Mouse (Mus musculus): Measurements from ENCODE around the gene Lgi1. TPM values are rescaled to one million over a fixed set of nuclear protein-coding genes. Genes with fewer than 3 reads are reported as not detected.

Gene Lgi1
- polyA plus RNA-seq, 1 experiment from 2014 or later = 0.92 TPM

DNA sequence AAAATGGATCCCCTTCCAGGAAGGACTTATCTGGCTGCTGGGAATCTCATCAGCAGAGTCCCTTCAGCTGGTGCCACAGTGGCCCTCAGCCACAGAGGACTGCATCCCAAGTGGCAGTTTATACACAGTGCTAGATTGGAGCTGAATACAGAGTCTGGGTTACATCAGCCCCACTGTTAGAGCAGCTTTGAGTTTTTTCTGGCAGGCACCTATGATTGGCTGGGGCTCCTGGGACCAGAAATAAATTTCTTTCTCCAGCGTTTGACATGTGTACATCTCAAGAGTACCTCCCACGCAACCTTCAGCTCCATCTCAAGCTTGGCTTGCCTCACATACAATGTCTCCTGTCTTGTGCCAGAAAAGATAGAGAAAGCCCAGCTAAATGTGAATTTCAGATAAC, 67.9 kb downstream of the Lgi1 start:
- H3K27me3 ChIP-seq (replicated peaks) = no peaks in the 10 kb centered on the region
- 48% methylated on average over 2 of the region's 2 CpGs for WGBS
- H3K36me3 ChIP-seq = no peaks in the 10 kb centered on the region
- H3K4me2 ChIP-seq = no peak overlapping the region
- H3K4me1 ChIP-seq = no peaks in the 10 kb centered on the region
- no peak; the same call in 1 of the 2 replicates for ATAC-seq (ENCODE audit: insufficient read depth, low FRiP score, low read depth)
- no peak overlapping the region for H3K27ac ChIP-seq
- no peaks in the 10 kb centered on the region for H3K9me3 ChIP-seq
- no peak overlapping the region for H3K4me3 ChIP-seq (replicated peaks)
- no peak overlapping the region for H3K9ac ChIP-seq

- H3K9ac ChIP-seq = no peak overlapping the region
- WGBS = 70% methylated on average over 3 of the region's 3 CpGs
- no peaks in the 10 kb centered on the region for H3K36me3 ChIP-seq
- no peak overlapping the region for H3K4me2 ChIP-seq
- no peak overlapping the region for H3K27ac ChIP-seq
- no peaks in the 10 kb centered on the region for H3K9me3 ChIP-seq
- H3K27me3 ChIP-seq (replicated peaks) = no peaks in the 10 kb centered on the region
- no peaks in the 10 kb centered on the region for H3K4me1 ChIP-seq
- no peak overlapping the region for H3K4me3 ChIP-seq (replicated peaks)
- ATAC-seq (ENCODE audit: insufficient read depth, low FRiP score, low read depth) = no peak
Observed at GRCm38 (mm10) chr19:38332820-38333219, 68.5 kb downstream of the Lgi1 start.

DNA sequence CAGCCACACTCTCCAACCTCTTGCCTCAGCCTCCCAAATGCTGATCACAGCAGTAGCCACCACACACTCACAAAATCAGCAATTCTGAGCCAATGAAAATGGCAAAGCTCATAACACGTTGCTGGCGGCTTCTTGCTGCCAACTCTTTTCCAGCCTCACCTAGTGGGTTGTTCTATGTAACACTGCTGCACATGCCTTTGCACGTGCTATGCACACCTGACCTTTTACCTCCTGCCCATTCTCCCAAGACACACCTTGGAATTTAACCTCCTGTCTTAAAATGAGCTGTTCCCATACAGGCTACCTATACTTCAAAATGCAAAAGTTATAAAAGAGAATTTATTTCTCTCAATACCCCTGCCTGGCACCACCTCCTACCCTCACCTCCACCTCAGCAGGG, 72.2 kb downstream of the Lgi1 start:
- ATAC-seq (ENCODE audit: insufficient read depth, low FRiP score, low read depth) = no peak

GRCm38 (mm10) chr19:38337332-38337731, 73.0 kb downstream of the Lgi1 start:
- Histone ChIP-seq H3K4me2 (no peak overlapping the region), H3K4me1 (no peaks in the 10 kb centered on the region), H3K9me3 (no peaks in the 10 kb centered on the region), H3K27me3 (replicated peaks) (no peaks in the 10 kb centered on the region), H3K27ac (no peak overlapping the region), H3K4me3 (replicated peaks) (no peak overlapping the region), H3K9ac (no peak overlapping the region), H3K36me3 (no peaks in the 10 kb centered on the region)
- WGBS = 71% methylated on average over 3 of the region's 3 CpGs
- peak; percentile 56; the same call in 1 of the 2 replicates for ATAC-seq (ENCODE audit: insufficient read depth, low FRiP score, low read depth)

More for the DNA sequence above, 72.2 kb downstream of the Lgi1 start:
- Histone ChIP-seq H3K9ac (no peak overlapping the region), H3K4me2 (no peak overlapping the region), H3K4me1 (no peaks in the 10 kb centered on the region), H3K9me3 (no peaks in the 10 kb centered on the region), H3K27ac (no peak overlapping the region), H3K4me3 (replicated peaks) (no peak overlapping the region), H3K36me3 (no peaks in the 10 kb centered on the region), H3K27me3 (replicated peaks) (no peaks in the 10 kb centered on the region)
- 70% methylated on average over 3 of the region's 3 CpGs for WGBS

- no peaks in the 10 kb centered on the region for H3K9me3 ChIP-seq
- H3K27me3 ChIP-seq (replicated peaks) = no peaks in the 10 kb centered on the region
- H3K27ac ChIP-seq = no peak overlapping the region
- 79% methylated on average over 3 of the region's 3 CpGs for WGBS
- H3K4me2 ChIP-seq = no peak overlapping the region
- H3K9ac ChIP-seq = no peak overlapping the region
- no peak for ATAC-seq (ENCODE audit: insufficient read depth, low FRiP score, low read depth)
- no peaks in the 10 kb centered on the region for H3K4me1 ChIP-seq
- no peaks in the 10 kb centered on the region for H3K36me3 ChIP-seq
- H3K4me3 ChIP-seq (replicated peaks) = no peak overlapping the region
Observed at GRCm38 (mm10) chr19:38339734-38340133, 75.4 kb downstream of the Lgi1 start.

DNA sequence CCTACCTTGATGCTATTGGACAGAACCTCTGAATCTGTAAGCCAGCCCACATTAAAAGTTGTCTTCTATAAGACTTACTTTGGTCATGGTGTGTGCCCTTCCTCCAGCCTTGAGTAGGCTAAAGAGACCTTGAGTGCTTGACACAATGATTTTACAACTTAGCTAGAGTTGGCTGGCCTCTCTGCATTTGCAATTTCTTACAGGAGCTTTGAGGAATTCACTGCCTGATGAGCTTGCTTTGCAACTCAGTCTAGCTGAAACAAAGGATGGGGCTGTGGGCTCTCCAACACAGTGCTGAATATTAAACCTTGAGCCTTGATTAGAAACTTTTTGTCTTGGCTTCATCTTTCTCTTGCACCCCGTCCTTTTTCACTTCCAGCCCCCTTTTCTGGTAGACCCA, 78.9 kb downstream of the Lgi1 start:
- Histone ChIP-seq H3K9me3 (no peaks in the 10 kb centered on the region), H3K4me2 (no peak overlapping the region), H3K27ac (no peak overlapping the region), H3K27me3 (replicated peaks) (no peaks in the 10 kb centered on the region), H3K4me3 (replicated peaks) (no peak overlapping the region), H3K4me1 (no peaks in the 10 kb centered on the region), H3K36me3 (no peaks in the 10 kb centered on the region), H3K9ac (no peak overlapping the region)
- WGBS = 58% methylated on average over 1 of the region's 1 CpGs
- ATAC-seq (ENCODE audit: insufficient read depth, low FRiP score, low read depth) = no peak

DNA sequence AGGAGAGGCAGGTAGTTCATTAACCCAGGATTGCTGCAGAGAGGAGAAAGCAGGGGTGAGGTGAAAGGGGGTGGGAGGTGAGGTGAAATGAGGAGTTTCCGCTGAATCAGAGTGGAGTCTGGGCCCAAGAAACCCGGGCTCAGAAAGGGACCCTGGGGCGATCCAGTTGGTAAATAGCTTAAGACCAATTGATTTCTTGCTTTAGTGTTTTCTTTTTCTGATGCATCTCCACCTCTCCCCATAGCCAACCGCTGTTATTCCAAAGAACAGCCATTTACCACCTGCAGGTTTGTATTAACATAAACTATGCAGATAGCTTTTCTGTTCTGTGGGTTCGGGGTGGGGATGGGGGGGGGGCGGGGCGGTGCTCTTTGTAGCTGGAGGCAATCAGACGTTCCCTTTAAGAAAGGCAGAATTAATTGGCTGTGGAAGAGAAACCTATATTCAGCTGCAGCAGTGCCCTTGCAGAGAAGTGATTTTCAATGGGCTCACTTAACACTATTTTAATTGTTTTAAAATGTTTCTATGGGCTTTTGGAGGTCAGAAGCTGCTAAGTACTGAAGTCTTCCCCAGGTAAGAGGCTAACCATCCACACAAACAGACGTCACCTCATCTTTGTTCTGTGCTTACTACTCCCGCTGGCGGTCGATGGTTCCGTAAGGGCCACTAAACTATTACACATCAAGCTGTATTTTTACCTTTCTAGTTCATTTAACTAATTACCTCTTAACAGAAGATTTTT, 84.1 kb downstream of the Lgi1 start:
- ATAC-seq (ENCODE audit: insufficient read depth, low FRiP score, low read depth) = no peak
- Histone ChIP-seq H3K4me2 (no peak overlapping the region), H3K9ac (no peak overlapping the region), H3K4me1 (no peaks in the 10 kb centered on the region; the same call in 1 of the 2 replicates), H3K27ac (no peak overlapping the region), H3K27me3 (replicated peaks) (no peaks in the 10 kb centered on the region), H3K4me3 (replicated peaks) (no peak overlapping the region), H3K36me3 (no peaks in the 10 kb centered on the region), H3K9me3 (no peaks in the 10 kb centered on the region)
- WGBS = 41% methylated on average over 13 of the region's 13 CpGs

- H3K27ac ChIP-seq = no peak overlapping the region
- H3K4me3 ChIP-seq (replicated peaks) = no peak overlapping the region
- H3K4me2 ChIP-seq = no peak overlapping the region
- no peaks in the 10 kb centered on the region for H3K9me3 ChIP-seq
- H3K9ac ChIP-seq = no peak overlapping the region
- H3K27me3 ChIP-seq (replicated peaks) = no peaks in the 10 kb centered on the region
- no peaks in the 10 kb centered on the region for H3K36me3 ChIP-seq
- 84% methylated on average over 5 of the region's 5 CpGs for WGBS
- ATAC-seq (ENCODE audit: insufficient read depth, low FRiP score, low read depth) = no peak
- H3K4me1 ChIP-seq = no peaks in the 10 kb centered on the region; the same call in 1 of the 2 replicates
Observed at GRCm38 (mm10) chr19:38349013-38349341, 84.6 kb downstream of the Lgi1 start.

DNA sequence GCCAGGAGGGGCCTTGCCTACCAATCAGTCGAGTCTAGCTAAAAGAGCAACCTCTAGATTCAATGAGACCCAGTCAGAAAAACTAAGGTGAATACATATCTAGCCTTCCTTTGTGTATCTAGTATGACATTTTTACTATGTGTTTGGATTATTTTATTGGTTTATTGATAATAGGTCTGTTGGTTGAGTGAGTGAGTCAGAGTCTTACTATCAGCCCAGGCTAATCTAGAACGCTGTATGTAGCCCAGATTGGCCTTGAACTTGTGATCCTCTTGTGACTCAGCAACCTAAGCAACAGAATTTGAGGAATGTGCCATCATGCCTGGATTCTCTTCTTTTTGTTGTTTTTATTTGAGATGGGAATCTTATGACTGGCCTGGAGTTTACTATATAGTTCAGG, 86.9 kb downstream of the Lgi1 start:
- Histone ChIP-seq H3K9me3 (no peaks in the 10 kb centered on the region), H3K4me1 (no peaks in the 10 kb centered on the region; the same call in 1 of the 2 replicates), H3K36me3 (no peaks in the 10 kb centered on the region), H3K9ac (no peak overlapping the region), H3K4me2 (no peak overlapping the region), H3K27ac (no peak overlapping the region), H3K4me3 (replicated peaks) (no peak overlapping the region), H3K27me3 (replicated peaks) (no peaks in the 10 kb centered on the region)
- 74% methylated on average over 2 of the region's 2 CpGs for WGBS
- ATAC-seq (ENCODE audit: insufficient read depth, low FRiP score, low read depth) = peak; percentile 58; the same call in 1 of the 2 replicates

- Histone ChIP-seq H3K36me3 (no peaks in the 10 kb centered on the region), H3K9me3 (no peaks in the 10 kb centered on the region), H3K4me1 (no peaks in the 10 kb centered on the region; the same call in 1 of the 2 replicates), H3K27ac (no peak overlapping the region), H3K4me2 (no peak overlapping the region), H3K9ac (no peak overlapping the region), H3K27me3 (replicated peaks) (no peaks in the 10 kb centered on the region), H3K4me3 (replicated peaks) (no peak overlapping the region)
- WGBS = 72% methylated on average over 3 of the region's 3 CpGs
- ATAC-seq (ENCODE audit: insufficient read depth, low FRiP score, low read depth) = no peak; the same call in 1 of the 2 replicates
Observed at GRCm38 (mm10) chr19:38351728-38352127, 87.4 kb downstream of the Lgi1 start.

DNA sequence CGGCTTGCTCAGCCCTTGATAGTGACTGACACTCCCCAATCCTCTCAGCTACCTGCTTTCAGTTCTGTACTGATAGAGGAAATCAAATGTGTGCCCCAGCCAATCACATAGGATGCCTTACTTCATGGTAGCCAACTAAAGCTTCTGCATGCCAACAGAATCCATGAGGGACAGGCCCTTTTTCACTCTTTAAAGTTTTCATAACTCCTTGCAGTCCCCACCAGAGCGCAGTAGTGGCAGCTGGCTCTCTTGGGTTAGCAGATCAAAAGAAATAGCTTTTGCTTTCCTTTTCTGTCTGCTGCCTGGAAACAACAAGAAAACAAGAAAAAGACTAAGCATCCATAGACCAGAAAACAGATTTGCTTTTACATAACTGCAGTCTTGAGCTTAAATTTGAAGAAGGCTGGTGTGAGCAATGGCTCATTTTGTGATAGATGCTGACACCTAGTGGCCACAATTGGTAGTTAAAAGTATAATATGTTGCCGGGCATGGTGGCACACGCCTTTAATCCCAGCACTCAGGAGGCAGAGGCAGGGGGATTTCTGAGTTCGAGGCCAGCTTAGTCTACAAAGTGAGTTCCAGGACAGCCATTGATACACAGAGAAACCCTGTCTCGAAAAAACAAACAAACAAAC, 88.3 kb downstream of the Lgi1 start:
- Histone ChIP-seq H3K4me1 (no peaks in the 10 kb centered on the region; the same call in 1 of the 2 replicates), H3K9me3 (no peaks in the 10 kb centered on the region), H3K27me3 (replicated peaks) (no peaks in the 10 kb centered on the region), H3K4me2 (no peak overlapping the region), H3K9ac (no peak overlapping the region), H3K36me3 (no peaks in the 10 kb centered on the region), H3K4me3 (replicated peaks) (no peak overlapping the region), H3K27ac (no peak overlapping the region)
- no peak for ATAC-seq (ENCODE audit: insufficient read depth, low FRiP score, low read depth)
- WGBS = 36% methylated on average over 6 of the region's 6 CpGs

DNA sequence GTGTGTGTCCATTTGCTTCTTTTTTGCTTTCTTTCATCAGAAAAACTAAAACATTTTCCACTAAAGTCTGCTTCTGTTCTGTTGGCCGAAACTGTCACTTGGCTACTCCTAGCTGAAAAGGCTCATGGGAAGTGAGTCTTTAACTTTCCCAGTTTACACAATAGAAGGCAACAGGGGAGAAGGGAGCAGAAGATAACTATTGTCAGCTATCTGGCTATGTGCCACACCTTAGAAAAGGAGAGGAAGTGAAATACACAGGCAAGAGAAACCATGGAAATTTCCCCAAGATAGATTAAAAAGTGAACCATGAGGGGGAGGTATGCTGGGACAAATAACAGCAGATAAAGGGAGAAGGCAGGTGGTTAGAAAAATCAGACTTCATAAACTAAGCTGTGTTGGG, 89.9 kb downstream of the Lgi1 start:
- ATAC-seq (ENCODE audit: insufficient read depth, low FRiP score, low read depth) = no peak
- no peak overlapping the region for H3K4me2 ChIP-seq
- no peak overlapping the region for H3K4me3 ChIP-seq (replicated peaks)
- H3K27me3 ChIP-seq (replicated peaks) = no peaks in the 10 kb centered on the region
- no peak overlapping the region for H3K27ac ChIP-seq
- H3K4me1 ChIP-seq = no peaks in the 10 kb centered on the region; the same call in 1 of the 2 replicates
- H3K36me3 ChIP-seq = no peaks in the 10 kb centered on the region
- no peak overlapping the region for H3K9ac ChIP-seq
- H3K9me3 ChIP-seq = no peaks in the 10 kb centered on the region
- WGBS = 92% methylated on average over 1 of the region's 1 CpGs
